Mouse (Mus musculus) cerebellum, adult 2 months (tissue): ENCODE results near the gene Dscam.

ENCODE experiments used
- CTCF ChIP-seq: fragments of 200-500 bp; IDR thresholded peaks from 2 replicates; pipeline ENCODE4 v1.5.1; 2011; ENCODE audit warnings: low read depth, mild to moderate bottlenecking, control low read depth, low read length, moderate library complexity, borderline replicate concordance; ENCODE audit not compliant: insufficient read depth
- POLR2A ChIP-seq: fragments of 200-500 bp; IDR thresholded peaks from 2 replicates; pipeline ENCODE4 v1.6.1; 2011; ENCODE audit warnings: low read length, control low read depth, borderline replicate concordance; ENCODE audit not compliant: insufficient read depth

DNA sequence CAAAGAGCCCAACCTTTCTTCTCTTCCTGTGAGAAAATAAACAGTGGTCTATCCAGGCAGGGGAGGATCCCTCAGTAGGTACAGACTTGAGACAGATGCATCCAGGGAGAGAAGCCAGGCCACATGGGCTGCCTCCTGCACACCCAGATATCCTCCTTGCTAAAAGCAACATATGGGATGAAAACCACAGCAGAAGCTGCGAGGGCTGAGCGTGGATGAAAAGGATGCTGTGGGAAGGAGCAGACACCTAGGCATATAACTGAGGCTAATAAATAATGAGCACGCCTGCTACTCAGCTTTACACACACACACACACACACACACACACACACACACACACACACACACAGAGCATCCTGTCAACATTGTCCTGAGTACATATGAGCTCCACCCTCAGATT is 168.4 kb downstream of the Dscam start:
- TF ChIP-seq CTCF (no peak), POLR2A (no peak)
